Mouse (Mus musculus) erythroblast, embryonic 14.5 days (primary cell): Measurements from ENCODE around the gene Ncoa3.

Experiments
- GATA1 ChIP-seq: IDR thresholded peaks from 2 replicates; pipeline ENCODE4 v1.6.1; 2012; ENCODE audit warnings: low read length, inconsistent platforms, mixed read lengths
- TAL1 ChIP-seq: IDR thresholded peaks from 3 replicates; pipeline ENCODE4 v1.6.1; 2012; ENCODE audit warnings: low read length, inconsistent platforms, mixed read lengths

DNA sequence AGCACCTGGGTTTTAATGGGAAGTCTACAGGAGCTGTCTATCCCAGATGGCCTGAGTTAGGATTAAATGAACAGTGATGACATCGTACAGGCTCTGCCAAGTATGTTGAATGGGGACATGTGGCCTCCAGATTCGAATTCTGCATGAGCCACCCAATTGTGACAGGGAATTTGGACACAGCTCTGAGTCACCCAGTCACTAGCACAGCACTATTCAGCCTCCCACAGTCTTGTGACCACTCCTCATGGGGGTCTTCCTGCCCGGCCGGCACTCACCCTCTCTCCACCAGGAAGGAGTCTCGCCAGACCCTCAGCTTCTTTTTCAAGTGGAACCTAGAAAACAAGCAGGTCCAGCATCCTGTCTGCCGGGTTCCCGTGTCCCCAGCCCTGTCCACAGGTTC is 91.7 kb downstream of the Ncoa3 start:
- no peak for TF ChIP-seq GATA1
- TF ChIP-seq TAL1: no peak
